Mouse (Mus musculus) frontal cortex, adult (tissue): ENCODE measurements at regions not wholly inside any gene's neighbourhood (a gene's known extent, or its start where the extent isn't known, plus 50 kb on each side); places are given as distances from the start of the nearest gene placed in this dataset.
A peak's percentile ranks its signal among the peaks of the same experiment; 100 is the strongest.

Source experiments
- ATAC-seq: cut with Nextera tagmentation; 2 replicates; pipeline ENCODE4 v1.9.2; 2017; ENCODE audit warnings: mild to moderate bottlenecking, moderate library complexity, mixed read lengths; ENCODE audit not compliant: low TSS enrichment

DNA sequence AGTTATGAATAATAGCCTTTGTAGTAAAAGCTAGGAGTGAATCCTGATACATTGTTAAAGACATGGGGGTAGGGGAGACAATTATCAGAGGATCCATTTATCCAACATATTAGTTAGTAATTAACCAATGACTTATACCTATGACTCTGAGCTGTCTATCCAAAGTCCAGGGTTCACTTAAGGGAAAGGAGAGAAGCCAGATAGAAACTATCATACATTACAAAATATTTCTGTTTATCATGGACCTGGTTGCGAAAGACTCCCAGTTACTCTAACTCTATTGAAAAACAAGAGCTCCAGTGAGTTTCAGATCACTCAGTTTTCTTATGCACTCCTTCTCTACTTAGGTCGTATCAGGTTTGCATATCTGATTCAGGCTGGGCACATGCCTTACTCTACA lies 749.3 kb downstream of the H2al1n start:
- no peak for ATAC-seq

DNA sequence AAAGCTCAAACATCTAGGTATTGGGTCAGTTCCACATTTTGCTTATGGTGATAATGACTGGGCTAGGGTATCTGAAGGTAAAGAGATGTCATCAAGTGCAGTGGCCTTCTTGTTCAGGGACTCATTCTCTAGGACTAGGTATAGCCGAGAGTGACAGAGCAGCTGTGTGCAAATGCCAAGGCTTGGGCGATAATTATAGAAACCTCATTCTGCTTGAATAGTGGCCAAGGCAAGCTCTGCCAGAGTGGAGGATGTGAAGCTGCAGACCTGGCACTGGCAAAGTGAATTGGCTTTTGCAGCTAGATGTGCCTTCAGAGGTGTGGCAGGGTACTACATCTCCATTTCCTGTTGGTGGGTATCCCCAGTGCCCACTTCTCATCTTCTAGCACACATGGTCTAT lies 796.1 kb downstream of the H2al1n start:
- peak; percentile 93 for ATAC-seq
